Mouse (Mus musculus) limb, embryonic 13.5 days (tissue): ENCODE results near the gene Fscb. TPM values are rescaled to one million over a fixed set of nuclear protein-coding genes. Genes with fewer than 3 reads are reported as not detected.

ENCODE experiments used
- ATAC-seq: fragments of 200-750 bp; cut with Nextera tagmentation; 2 replicates; pipeline ENCODE4 v1.8.0; 2017; ENCODE audit warnings: low read depth, moderate number of reproducible peaks, moderate TSS enrichment; ENCODE audit not compliant: low FRiP score
- H3K27ac ChIP-seq: fragments of 300-500 bp; sonication (generic); 2 replicates; pipeline ENCODE4 v1.5.1; 2015; ENCODE audit warnings: inconsistent platforms, mild to moderate bottlenecking, moderate library complexity
- H3K27me3 ChIP-seq: fragments of 300-500 bp; sonication (generic); 2 replicates; pipeline ENCODE4 v1.6.1; 2015; ENCODE audit warnings: mild to moderate bottlenecking, inconsistent platforms
- H3K36me3 ChIP-seq: fragments of 300-500 bp; sonication (generic); 2 replicates; pipeline ENCODE4 v1.6.1; 2015; ENCODE audit warnings: inconsistent platforms, mild to moderate bottlenecking, moderate library complexity
- H3K4me1 ChIP-seq: fragments of 300-500 bp; sonication (generic); 2 replicates; pipeline ENCODE4 v1.6.1; 2015; ENCODE audit warnings: inconsistent platforms
- H3K4me2 ChIP-seq: fragments of 300-500 bp; sonication (generic); replicated peaks from 2 replicates; pipeline ENCODE4 v1.6.1; 2015; ENCODE audit warnings: inconsistent platforms, mild to moderate bottlenecking, moderate library complexity
- H3K4me3 ChIP-seq: fragments of 300-500 bp; sonication (generic); 2 replicates; pipeline ENCODE4 v1.5.1; 2015; ENCODE audit warnings: moderate library complexity, mild to moderate bottlenecking, inconsistent platforms
- H3K9ac ChIP-seq: fragments of 300-500 bp; sonication (generic); 2 replicates; pipeline ENCODE4 v1.6.1; 2015; ENCODE audit warnings: mild to moderate bottlenecking, inconsistent platforms
- H3K9me3 ChIP-seq: fragments of 300-500 bp; sonication (generic); 2 replicates; pipeline ENCODE4 v1.6.1; 2016; ENCODE audit warnings: inconsistent platforms
- WGBS: fragments of 180-500 bp; shearing (Covaris S2); methylation state at CpG from one replicate; pipeline ENCODE4 v1.1.7; 2015; 5-methylcytosine and 5-hydroxymethylcytosine counted together
- polyA plus RNA-seq: library from polyadenylated mRNA; unstranded; fragments of >200 nt; fragmentation: Nextera tagmentation; extraction: Ambion mirVana; gene quantifications from 2 replicates; pipeline ENCODE4 v1.2.1, GENCODE M21; 2015

The Fscb gene
- not detected in 2 replicates for polyA plus RNA-seq

- Histone ChIP-seq H3K9ac (no peak within 1 kb of the TSS), H3K9me3 (no peaks in the 10 kb centered on the region), H3K4me3 (no peak within 1 kb of the TSS), H3K27me3 (no peaks in the 10 kb centered on the region), H3K4me1 (no peaks in the 10 kb centered on the region), H3K27ac (no peak within 1 kb of the TSS), H3K36me3 (no peaks in the 10 kb centered on the region), H3K4me2 (no peak within 1 kb of the TSS)
- no peak for ATAC-seq
- WGBS = 94% methylated on average over 1 of the region's 1 CpGs
Observed at GRCm38 (mm10) chr12:64474590-64474989, at the start of gene Fscb. Fscb (minus strand) TSS chr12:64474690.

- Histone ChIP-seq H3K27ac (no peak overlapping the region), H3K27me3 (no peaks in the 10 kb centered on the region), H3K4me1 (no peaks in the 10 kb centered on the region), H3K4me2 (no peak overlapping the region), H3K9ac (no peak overlapping the region), H3K36me3 (no peaks in the 10 kb centered on the region), H3K9me3 (no peaks in the 10 kb centered on the region), H3K4me3 (no peak overlapping the region)
- no peak for ATAC-seq
- WGBS = 65% methylated on average over 2 of the region's 2 CpGs
Observed at GRCm38 (mm10) chr12:64516775-64517174, 42.3 kb upstream of the Fscb start.

GRCm38 (mm10) chr12:64513439-64513838 is 38.9 kb upstream of the Fscb start:
- H3K4me2 ChIP-seq = no peak overlapping the region
- H3K4me1 ChIP-seq = no peaks in the 10 kb centered on the region
- no peak overlapping the region for H3K27ac ChIP-seq
- H3K9ac ChIP-seq = no peak overlapping the region
- 74% methylated on average over 1 of the region's 1 CpGs for WGBS
- no peak overlapping the region for H3K4me3 ChIP-seq
- H3K27me3 ChIP-seq = no peaks in the 10 kb centered on the region
- ATAC-seq = no peak
- H3K36me3 ChIP-seq = no peaks in the 10 kb centered on the region
- no peaks in the 10 kb centered on the region for H3K9me3 ChIP-seq

- H3K4me1 ChIP-seq = no peaks in the 10 kb centered on the region
- H3K9me3 ChIP-seq = no peaks in the 10 kb centered on the region
- no peak overlapping the region for H3K4me2 ChIP-seq
- no peak overlapping the region for H3K4me3 ChIP-seq
- no peaks in the 10 kb centered on the region for H3K27me3 ChIP-seq
- no peaks in the 10 kb centered on the region for H3K36me3 ChIP-seq
- no peak for ATAC-seq
- 77% methylated on average over 5 of the region's 5 CpGs for WGBS
- no peak overlapping the region for H3K27ac ChIP-seq
- no peak overlapping the region for H3K9ac ChIP-seq
Observed at GRCm38 (mm10) chr12:64497706-64498105, 23.2 kb upstream of the Fscb start.

- Histone ChIP-seq H3K9me3 (no peaks in the 10 kb centered on the region), H3K27ac (no peak overlapping the region), H3K4me2 (no peak overlapping the region), H3K4me1 (no peaks in the 10 kb centered on the region), H3K4me3 (no peak overlapping the region), H3K9ac (no peak overlapping the region), H3K36me3 (no peaks in the 10 kb centered on the region), H3K27me3 (no peaks in the 10 kb centered on the region)
- WGBS = 79% methylated on average over 1 of the region's 1 CpGs
- no peak for ATAC-seq
Observed at GRCm38 (mm10) chr12:64473615-64474014, 875 bp downstream of the Fscb start.

GRCm38 (mm10) chr12:64473136-64473535 is 1.4 kb downstream of the Fscb start:
- Histone ChIP-seq H3K27ac (no peak overlapping the region), H3K9me3 (no peaks in the 10 kb centered on the region), H3K9ac (no peak overlapping the region), H3K4me3 (no peak overlapping the region), H3K4me1 (no peaks in the 10 kb centered on the region), H3K4me2 (no peak overlapping the region), H3K27me3 (no peaks in the 10 kb centered on the region), H3K36me3 (no peaks in the 10 kb centered on the region)
- WGBS = 91% methylated on average over 1 of the region's 1 CpGs
- ATAC-seq = no peak

GRCm38 (mm10) chr12:64455228-64455627 is 19.3 kb downstream of the Fscb start:
- H3K9me3 ChIP-seq = no peaks in the 10 kb centered on the region
- no peak overlapping the region for H3K4me2 ChIP-seq
- H3K9ac ChIP-seq = no peak overlapping the region
- H3K27ac ChIP-seq = no peak overlapping the region
- H3K27me3 ChIP-seq = no peaks in the 10 kb centered on the region
- no peaks in the 10 kb centered on the region for H3K4me1 ChIP-seq
- H3K36me3 ChIP-seq = no peaks in the 10 kb centered on the region
- no peak for ATAC-seq
- no peak overlapping the region for H3K4me3 ChIP-seq

GRCm38 (mm10) chr12:64449911-64450310 is 24.6 kb downstream of the Fscb start:
- WGBS = 79% methylated on average over 9 of the region's 9 CpGs
- ATAC-seq = no peak
- Histone ChIP-seq H3K27me3 (no peaks in the 10 kb centered on the region), H3K9ac (no peak overlapping the region), H3K4me2 (no peak overlapping the region), H3K36me3 (no peaks in the 10 kb centered on the region), H3K27ac (no peak overlapping the region), H3K4me3 (no peak overlapping the region), H3K4me1 (no peaks in the 10 kb centered on the region), H3K9me3 (no peaks in the 10 kb centered on the region)

GRCm38 (mm10) chr12:64436675-64437074 is 37.8 kb downstream of the Fscb start:
- Histone ChIP-seq H3K4me3 (no peak overlapping the region), H3K4me1 (no peaks in the 10 kb centered on the region), H3K9ac (no peak overlapping the region), H3K27ac (no peak overlapping the region), H3K27me3 (no peaks in the 10 kb centered on the region), H3K36me3 (no peaks in the 10 kb centered on the region), H3K9me3 (no peaks in the 10 kb centered on the region), H3K4me2 (no peak overlapping the region)
- ATAC-seq = no peak
- WGBS = 63% methylated on average over 2 of the region's 2 CpGs
